Mouse (Mus musculus): Measurements from ENCODE around the gene Ribc1. TPM values are rescaled to one million over a fixed set of nuclear protein-coding genes. Genes with fewer than 3 reads are reported as not detected.

Ribc1 gene
- polyA plus RNA-seq, 1 experiment from 2014 or later = 4.1 TPM

GRCm38 (mm10) chrX:152001182-152001684 is 14.9 kb downstream of the Ribc1 start:
- 37% methylated on average over 9 of the region's 9 CpGs for WGBS
- peak overlapping the region; percentile 80; the same call in 1 of the 2 replicates for H3K27ac ChIP-seq
- H3K36me3 ChIP-seq = peaks cover 30% of the 10 kb centered on the region
- DNase-seq (ENCODE audit: low spot score) = no peak
- no peaks in the 10 kb centered on the region for H3K4me1 ChIP-seq
- H3K27me3 ChIP-seq (ENCODE audit: insufficient read depth, poor library complexity, severe bottlenecking) = peaks cover 77% of the 10 kb centered on the region
- peak overlapping the region; percentile 65 for H3K4me3 ChIP-seq
- H3K9me3 ChIP-seq = no peaks in the 10 kb centered on the region

- Histone ChIP-seq H3K4me3 (no peak overlapping the region), H3K36me3 (peaks cover 10% of the 10 kb centered on the region), H3K27me3 (ENCODE audit: insufficient read depth, poor library complexity, severe bottlenecking) (peaks cover 62% of the 10 kb centered on the region), H3K9me3 (no peaks in the 10 kb centered on the region), H3K27ac (no peak overlapping the region), H3K4me1 (no peaks in the 10 kb centered on the region)
- 62% methylated on average over 4 of the region's 4 CpGs for WGBS
- no peak for DNase-seq (ENCODE audit: low spot score)
Measured at GRCm38 (mm10) chrX:151999006-151999710, 16.9 kb downstream of the Ribc1 start.

Other genes starting within 250 kb of the Ribc1 start
- gene Huwe1, start 215.5 kb downstream of the Ribc1 start, polyA plus RNA-seq (2016; fragmentation: Nextera tagmentation; extraction: Ambion mirVana) = 42.6 and 53.0 TPM in 2 replicates
- gene Hsd17b10, start 14.4 kb downstream of the Ribc1 start, polyA plus RNA-seq (2016; fragmentation: Nextera tagmentation; extraction: Ambion mirVana) = 193 and 201 TPM in 2 replicates
- 73.9 and 88.5 TPM in 2 replicates for gene Smc1a, start 133 bp upstream of the Ribc1 start, polyA plus RNA-seq (2016; fragmentation: Nextera tagmentation; extraction: Ambion mirVana)
- 7.7 and 17.3 TPM in 2 replicates for gene Iqsec2, start 128.0 kb upstream of the Ribc1 start, polyA plus RNA-seq (2016; fragmentation: Nextera tagmentation; extraction: Ambion mirVana)
- gene Kdm5c, start 216.7 kb upstream of the Ribc1 start, polyA plus RNA-seq (2016; fragmentation: Nextera tagmentation; extraction: Ambion mirVana) = 44.0 and 59.4 TPM in 2 replicates